25 mouse cellular contexts compared by ENCODE assay signal in the genomic region with DNA sequence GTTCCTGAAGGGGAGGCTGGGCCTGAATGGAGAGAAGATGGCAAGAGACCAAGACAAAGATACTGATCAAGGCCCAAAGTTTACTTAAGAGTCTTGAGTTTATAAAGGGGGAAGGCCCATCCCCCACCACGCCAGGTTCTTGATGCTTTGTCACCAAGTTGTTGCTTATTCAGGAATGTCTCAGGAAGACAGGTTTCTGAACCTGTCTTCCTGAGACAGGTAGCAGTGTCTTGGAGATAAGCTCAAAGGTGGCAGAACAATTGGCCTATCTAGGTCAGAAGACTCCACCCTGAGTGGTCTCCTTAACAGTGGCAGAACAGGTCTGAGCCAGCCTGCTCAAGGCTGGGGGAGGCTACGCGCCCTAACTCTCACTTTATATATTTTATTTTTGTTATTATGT. TPM values are rescaled to one million over a fixed set of nuclear protein-coding genes. Genes with fewer than 3 reads are reported as not detected.
DNase-seq lines count a peak whose midpoint lies in the region; TF ChIP-seq lines count a peak whose summit lies in the region.
"Had no signal": no experiment of that assay in that cellular context is flagged by ENCODE, and none has a peak within 500 bp of the region (broad histone marks: within the 10 kb centered on the region; RNA-seq: fewer than 3 reads in every experiment).

No protein-coding gene starts in this region.

- H3K4me3 ChIP-seq in MEL (ENCODE audit: control insufficient read depth in 1 of 2, insufficient read depth in 1 of 2, low read depth in 2 of 2, low read length in 2 of 2): peak overlapping the region; percentile 20 to 36; a peak in 3 of 4 replicates
- H3K4me3 ChIP-seq: embryonic facial prominence, embryonic 10.5 days; embryonic facial prominence, embryonic 12.5 days; forebrain, embryonic 13.5 days; forebrain, embryonic 15.5 days had no signal

- TF ChIP-seq POLR2A in MEL (IDR thresholded peaks at IDR 0.05; ENCODE audit: control insufficient read depth in 1 of 2, insufficient read depth in 1 of 2, low read depth in 1 of 2, low read length in 2 of 2, poor library complexity in 1 of 2): no peak

- peak overlapping the region; percentile 71 for H3K9ac ChIP-seq in MEL (ENCODE audit: control insufficient read depth, low read depth, low read length, poor library complexity, severe bottlenecking)
- H3K9ac ChIP-seq: embryonic facial prominence, embryonic 12.5 days; forebrain, embryonic 13.5 days; forebrain, embryonic 15.5 days; forebrain, postnatal 0 days had no signal

- H3K27ac ChIP-seq in MEL (ENCODE audit: control insufficient read depth, low read depth, low read length): peak overlapping the region; percentile 87
- H3K27ac ChIP-seq: embryonic facial prominence, embryonic 10.5 days; embryonic facial prominence, embryonic 12.5 days; forebrain, embryonic 13.5 days; forebrain, embryonic 15.5 days had no signal

- TF ChIP-seq CTCF in MEL (IDR thresholded peaks at IDR 0.05 in 2 of 3, conservative IDR thresholded peaks at IDR 0.05 in 1 of 3; ENCODE audit: control insufficient read depth in 1 of 3, insufficient read depth in 1 of 3, low read depth in 2 of 3, low read length in 3 of 3, poor library complexity in 1 of 3, severe bottlenecking in 1 of 3): no peak

- H3K79me2 ChIP-seq in MEL (ENCODE audit: control insufficient read depth, insufficient read depth, low read length, poor library complexity): peaks cover under 1% of the 10 kb centered on the region

- TF ChIP-seq RAD21 in MEL (IDR thresholded peaks at IDR 0.05; ENCODE audit: low read depth, low read length): no peak

- TF ChIP-seq EP300 in MEL (IDR thresholded peaks at IDR 0.05; ENCODE audit: low read depth in 1 of 2, low read length in 2 of 2): no peak

- DNase-seq in ES-CJ7 (ENCODE audit: low read depth, low spot score) (peak; percentile 57), MEL (ENCODE audit: low read depth, low spot score) (no peak), ZHBTc4 (ENCODE audit: low read depth, low spot score) (peak; percentile 58), adipocyte (ENCODE audit: low spot score) (no peak)
- DNase-seq in embryo, embryonic 9.5 days (ENCODE audit: extremely low spot score): no peak
- no peak for DNase-seq in urinary bladder, postnatal 25 days (ENCODE audit: low spot score)
- no peak for DNase-seq in Muller cell, postnatal 12 days (ENCODE audit: inconsistent ontology term)
- DNase-seq: adrenal gland, adult 2 months; adrenal gland, postnatal 10 days; adrenal gland, postnatal 25 days; cerebellum, adult 11 months; cerebellum, adult 18-20 months; cerebellum, adult 8-10 months; cerebellum, adult 9-11 months; cerebellum, postnatal 14 days; cerebellum, postnatal 36 days; embryo, embryonic 11 days; forebrain, postnatal 0 days had no signal

- no peaks in the 10 kb centered on the region for H3K27me3 ChIP-seq in MEL (ENCODE audit: control insufficient read depth in 1 of 2, insufficient read depth in 2 of 2, low read length in 2 of 2)
- H3K27me3 ChIP-seq: embryonic facial prominence, embryonic 12.5 days; forebrain, embryonic 13.5 days; forebrain, embryonic 15.5 days; Patski had no signal

- no peaks in the 10 kb centered on the region for H3K9me3 ChIP-seq in MEL (replicated peaks; ENCODE audit: insufficient read depth, low read length)
- H3K9me3 ChIP-seq: embryonic facial prominence, embryonic 10.5 days; embryonic facial prominence, embryonic 12.5 days; forebrain, embryonic 13.5 days; forebrain, embryonic 15.5 days; G1E had no signal

- peaks cover 2 to 22% of the 10 kb centered on the region in 2 experiments; a peak in 2 of 4 replicates for H3K36me3 ChIP-seq in MEL (ENCODE audit: control insufficient read depth in 1 of 2, insufficient read depth in 2 of 2, low read length in 2 of 2)

- peaks cover 9 to 26% of the 10 kb centered on the region in 2 experiments for H3K4me1 ChIP-seq in MEL (ENCODE audit: control insufficient read depth in 1 of 2, insufficient read depth in 2 of 2, low read length in 2 of 2)

TF ChIP-seq in MEL, 35 proteins besides CTCF, POLR2A, EP300 and RAD21:
- no peak for TF ChIP-seq SMC3 (IDR thresholded peaks at IDR 0.05; ENCODE audit: low read depth, low read length)
- TF ChIP-seq ZKSCAN1 (IDR thresholded peaks at IDR 0.05; ENCODE audit: low read depth, low read length): no peak
- no peak for TF ChIP-seq KAT2A (conservative IDR thresholded peaks at IDR 0.05; ENCODE audit: low read depth, low read length)
- no peak for TF ChIP-seq MAZ (IDR thresholded peaks at IDR 0.05; ENCODE audit: low read depth, low read length)
- no peak for TF ChIP-seq USF1 (IDR thresholded peaks at IDR 0.05; ENCODE audit: low read depth, low read length)
- TF ChIP-seq ZC3H11A (IDR thresholded peaks at IDR 0.05; ENCODE audit: low read depth, low read length): no peak
- 0 out of 2 replicates have a peak, but pooled peaks have one; percentile 14 for TF ChIP-seq GATA1 (IDR thresholded peaks at IDR 0.05; ENCODE audit: low read depth, low read length)
- no peak for TF ChIP-seq BHLHE40 (IDR thresholded peaks at IDR 0.05; ENCODE audit: borderline replicate concordance, low read depth, low read length)
- TF ChIP-seq MYB (IDR thresholded peaks at IDR 0.05; ENCODE audit: low read depth, low read length): no peak
TF ChIP-seq in MEL: peak in this region for 1.

RNA-seq across cellular contexts. Expression of a gene that starts 6.3 kb away (rescaled TPM):
- total RNA-seq in MEL (2012; rRNA removed): 26.8 and 33.7 TPM in 2 replicates
- 10 to 100 TPM in 1 of 2 experiments, not detected in 1; 48.6 TPM for polyA plus RNA-seq in MEL (2012; ENCODE audit: insufficient read depth in 1 of 2, insufficient read length in 2 of 2, low read depth in 1 of 2, low replicate concordance in 2 of 2, missing spikeins in 1 of 2)

RNA-seq across cellular contexts. Expression of a gene that starts 19.4 kb away (rescaled TPM):
- 48.5 and 48.7 TPM in 2 replicates for total RNA-seq in MEL (2012; rRNA removed)
- polyA plus RNA-seq in MEL (2012; ENCODE audit: insufficient read depth in 1 of 2, insufficient read length in 2 of 2, low read depth in 1 of 2, low replicate concordance in 2 of 2, missing spikeins in 1 of 2): 10 to 100 TPM in 1 of 2 experiments, not detected in 1; 66.5 TPM

RNA-seq across cellular contexts. Expression of a gene that starts 31.7 kb away (rescaled TPM):
- total RNA-seq in MEL (2012; rRNA removed): 9.8 and 10.2 TPM in 2 replicates
- polyA plus RNA-seq in MEL (2012; ENCODE audit: insufficient read depth in 1 of 2, insufficient read length in 2 of 2, low read depth in 1 of 2, low replicate concordance in 2 of 2, missing spikeins in 1 of 2): 1 to 10 TPM in 1 of 2 experiments, not detected in 1; 6.8 TPM
- polyA plus RNA-seq: C2C12 had no signal

RNA-seq across cellular contexts. Expression of a gene that starts 36.7 kb away (rescaled TPM):
- total RNA-seq in MEL (2012; rRNA removed): 23.3 and 24.5 TPM in 2 replicates
- polyA plus RNA-seq in MEL (2012; ENCODE audit: insufficient read depth in 1 of 2, insufficient read length in 2 of 2, low read depth in 1 of 2, low replicate concordance in 2 of 2, missing spikeins in 1 of 2): 10 to 100 TPM in 1 of 2 experiments, not detected in 1; 31.2 TPM

RNA-seq across cellular contexts. Expression of a gene that starts 45.6 kb away (rescaled TPM):
- 53.8 and 65.1 TPM in 2 replicates for total RNA-seq in MEL (2012; rRNA removed)
- polyA plus RNA-seq in MEL (2012; ENCODE audit: insufficient read depth in 1 of 2, insufficient read length in 2 of 2, low read depth in 1 of 2, low replicate concordance in 2 of 2, missing spikeins in 1 of 2): 10 to 100 TPM in 1 of 2 experiments, not detected in 1; 95.6 TPM

Comparison
In these comparisons a context has a peak if more than half of its experiments do, and no peak if none do; other contexts are left out.
1. DNase-seq: peak in ES-CJ7 (single experiment) and ZHBTc4 (single experiment); none in MEL (single experiment), embryo, embryonic 9.5 days (single experiment), urinary bladder, postnatal 25 days (single experiment), adipocyte (single experiment) and Muller cell, postnatal 12 days (single experiment).